Mouse (Mus musculus) limb, embryonic 10.5 days (tissue): ENCODE measurements at regions not wholly inside any gene's neighbourhood (a gene's known extent, or its start where the extent isn't known, plus 50 kb on each side); places are given as distances from the start of the nearest gene placed in this dataset.

Experiments used
- DNase-seq: peaks from one replicate; pipeline ENCODE4 v3.0.0-alpha.2; 2017; ENCODE audit warnings: low spot score
- H3K27ac ChIP-seq: fragments of 300-500 bp; sonication (generic); 2 replicates; pipeline ENCODE4 v1.5.1; 2016; ENCODE audit warnings: mild to moderate bottlenecking
- H3K27me3 ChIP-seq: fragments of 300-500 bp; sonication (generic); 2 replicates; pipeline ENCODE4 v1.6.1; 2016; ENCODE audit warnings: low read depth, mild to moderate bottlenecking; ENCODE audit not compliant: poor library complexity, severe bottlenecking
- H3K36me3 ChIP-seq: fragments of 300-500 bp; sonication (generic); 2 replicates; pipeline ENCODE4 v1.6.1; 2016; ENCODE audit warnings: mild to moderate bottlenecking, moderate library complexity
- H3K4me1 ChIP-seq: fragments of 300-500 bp; sonication (generic); 2 replicates; pipeline ENCODE4 v1.6.1; 2016
- H3K4me3 ChIP-seq: fragments of 300-500 bp; sonication (generic); 2 replicates; pipeline ENCODE4 v1.5.1; 2016; ENCODE audit warnings: mild to moderate bottlenecking, moderate library complexity
- H3K9me3 ChIP-seq: fragments of 300-500 bp; sonication (generic); replicated peaks from 2 replicates; pipeline ENCODE4 v1.6.1; 2016; ENCODE audit warnings: mild to moderate bottlenecking
- WGBS: fragments of 180-500 bp; shearing (Covaris S2); methylation state at CpG from one replicate; pipeline ENCODE4 v1.1.7; 2016; 5-methylcytosine and 5-hydroxymethylcytosine counted together

DNA sequence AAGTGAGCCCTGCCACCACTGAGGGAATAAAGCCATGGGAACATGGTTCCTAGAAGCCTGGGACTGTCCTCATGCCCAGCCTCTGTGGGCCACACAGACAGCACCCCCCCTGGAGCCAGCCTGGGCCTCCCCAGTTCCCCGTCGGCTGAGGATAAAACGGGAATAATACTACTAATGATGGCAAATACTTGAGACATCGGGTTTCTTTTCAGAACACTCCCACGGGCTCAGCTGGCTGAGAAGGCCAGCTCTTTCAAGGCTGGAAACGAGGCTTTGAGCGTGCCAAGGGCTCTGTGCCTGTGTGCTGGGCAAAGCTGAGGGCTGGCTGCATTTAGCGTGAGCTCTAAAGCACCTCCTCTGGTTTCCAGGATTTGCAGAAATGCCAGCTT, 183.7 kb downstream of the Bmp7 start:
- Histone ChIP-seq H3K4me1 (peaks cover 79% of the 10 kb centered on the region), H3K36me3 (no peaks in the 10 kb centered on the region), H3K27ac (peak overlapping the region; percentile 53), H3K4me3 (no peak overlapping the region), H3K9me3 (no peaks in the 10 kb centered on the region), H3K27me3 (peaks cover 57% of the 10 kb centered on the region)
- DNase-seq: no peak
- WGBS: 22% methylated on average over 8 of the region's 8 CpGs

DNA sequence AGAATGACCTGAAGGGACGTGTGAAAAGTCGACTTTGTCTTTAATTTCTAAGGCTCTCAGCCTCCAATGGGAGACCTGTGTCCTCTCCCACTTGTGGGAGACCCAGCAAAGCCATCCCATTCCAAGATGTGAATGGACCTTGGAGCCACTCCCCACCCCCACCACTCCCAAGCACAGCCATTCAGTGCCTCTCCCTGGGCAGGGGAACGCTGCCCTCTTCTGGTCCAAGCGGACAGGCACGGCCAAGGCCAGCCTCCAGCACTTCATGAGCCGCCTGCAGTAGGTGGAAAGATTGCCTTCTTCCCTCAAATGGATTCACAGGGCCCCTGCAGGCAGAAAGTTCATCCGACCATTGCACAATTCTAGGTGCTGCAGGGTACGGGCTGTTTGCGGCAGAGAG, 181.6 kb downstream of the Bmp7 start:
- H3K9me3 ChIP-seq: no peaks in the 10 kb centered on the region
- peaks cover 66% of the 10 kb centered on the region for H3K27me3 ChIP-seq
- no peak overlapping the region for H3K4me3 ChIP-seq
- 0 out of 2 replicates have a peak overlapping the region, but pooled peaks have one; percentile 1 for H3K27ac ChIP-seq
- 7% methylated on average over 9 of the region's 9 CpGs for WGBS
- DNase-seq: peak; percentile 88
- no peaks in the 10 kb centered on the region for H3K36me3 ChIP-seq
- H3K4me1 ChIP-seq: peaks cover 60% of the 10 kb centered on the region

DNA sequence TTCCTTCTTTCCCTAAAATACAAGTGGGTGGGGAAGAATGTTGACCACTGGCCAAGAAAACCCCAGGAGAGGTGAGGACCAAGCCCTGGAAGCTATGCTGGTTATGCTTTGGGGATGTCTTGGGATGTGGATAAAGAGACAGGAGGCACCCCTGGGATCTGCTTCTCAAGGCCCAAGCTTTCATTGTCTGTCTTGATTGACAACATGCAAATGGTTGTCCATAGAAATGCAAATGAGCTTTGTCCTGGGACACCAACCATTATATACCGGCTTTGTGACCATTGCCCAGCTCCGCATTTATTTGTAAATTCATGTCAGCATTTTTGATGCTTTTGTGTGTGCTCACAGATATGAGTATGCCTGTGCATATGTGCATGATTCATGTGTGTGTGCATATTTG, 174.9 kb downstream of the Bmp7 start:
- Histone ChIP-seq H3K9me3 (no peaks in the 10 kb centered on the region), H3K36me3 (no peaks in the 10 kb centered on the region), H3K4me1 (peaks cover 15% of the 10 kb centered on the region), H3K27ac (no peak overlapping the region), H3K4me3 (no peak overlapping the region), H3K27me3 (peaks cover 56% of the 10 kb centered on the region)
- DNase-seq: no peak
- 85% methylated on average over 2 of the region's 2 CpGs for WGBS

DNA sequence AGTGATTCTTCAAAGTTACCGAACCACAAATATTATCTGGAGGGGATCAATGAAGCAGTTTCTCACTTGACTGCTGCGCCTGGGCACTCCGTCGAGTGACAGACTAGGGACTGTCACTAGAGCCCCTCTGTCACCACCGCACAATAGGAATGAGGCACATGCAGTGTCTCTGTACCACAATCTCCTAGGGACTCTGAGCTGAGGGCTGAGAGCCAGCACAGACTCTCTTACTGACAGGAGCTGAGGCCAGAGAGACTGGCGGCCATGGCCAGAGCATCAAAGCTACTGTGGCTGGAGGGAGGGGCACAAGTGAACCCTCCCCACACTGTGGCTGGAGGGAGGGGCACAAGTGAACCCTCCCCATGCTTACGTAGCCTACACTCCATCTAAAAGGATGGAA, 173.7 kb downstream of the Bmp7 start:
- Histone ChIP-seq H3K4me1 (peaks cover 4% of the 10 kb centered on the region), H3K4me3 (no peak overlapping the region), H3K27me3 (peaks cover 53% of the 10 kb centered on the region), H3K9me3 (no peaks in the 10 kb centered on the region), H3K36me3 (no peaks in the 10 kb centered on the region), H3K27ac (no peak overlapping the region)
- DNase-seq: no peak
- 62% methylated on average over 7 of the region's 7 CpGs for WGBS

DNA sequence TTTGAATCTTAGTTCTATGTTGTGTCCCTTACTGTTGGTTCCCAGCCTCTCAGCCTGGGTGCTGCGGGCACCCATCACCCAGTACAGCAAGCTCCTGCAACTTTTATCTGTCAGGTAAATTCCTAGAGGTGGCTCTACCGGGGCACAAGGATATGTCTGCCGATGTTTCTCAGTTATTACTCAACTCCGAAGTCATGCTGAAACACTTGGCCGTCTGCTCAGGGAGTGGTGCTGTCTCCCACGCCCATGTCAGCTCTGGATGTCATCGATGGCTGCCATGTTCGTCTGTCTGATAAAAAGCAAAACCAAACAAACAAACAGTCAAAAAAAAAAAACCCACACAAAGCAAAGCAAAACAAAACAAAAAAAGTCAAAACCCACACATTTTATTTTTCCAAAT, 171.4 kb downstream of the Bmp7 start:
- Histone ChIP-seq H3K27me3 (peaks cover 39% of the 10 kb centered on the region; the same call in 1 of the 2 replicates), H3K4me1 (0 out of 2 replicates have a peak, but pooled peaks cover 3% of the 10 kb centered on the region), H3K9me3 (no peaks in the 10 kb centered on the region), H3K36me3 (no peaks in the 10 kb centered on the region), H3K4me3 (no peak overlapping the region), H3K27ac (no peak overlapping the region)
- no peak for DNase-seq
- WGBS: 91% methylated on average over 8 of the region's 8 CpGs

DNA sequence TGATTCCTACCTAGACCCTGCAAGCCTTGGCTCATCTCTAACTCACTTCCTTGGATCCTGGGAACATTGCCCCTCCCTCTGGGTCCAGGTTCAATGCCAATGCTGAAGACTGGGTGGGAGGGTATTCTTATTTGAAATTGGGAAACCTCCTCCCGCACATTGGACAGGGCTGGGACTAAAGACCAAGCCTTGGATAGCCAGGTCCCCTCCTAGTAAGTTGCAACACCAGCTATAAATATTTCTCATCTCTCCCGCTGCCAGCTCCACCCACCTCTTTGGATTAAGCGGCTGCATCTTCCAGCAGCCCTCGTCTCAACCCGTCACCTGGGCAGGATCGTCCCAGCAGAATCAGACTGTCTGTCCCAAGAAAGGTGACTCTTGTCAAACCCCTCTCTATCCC, 170.1 kb downstream of the Bmp7 start:
- Histone ChIP-seq H3K27me3 (peaks cover 44% of the 10 kb centered on the region; the same call in 1 of the 2 replicates), H3K36me3 (no peaks in the 10 kb centered on the region), H3K4me3 (no peak overlapping the region), H3K4me1 (0 out of 2 replicates have a peak, but pooled peaks cover 3% of the 10 kb centered on the region), H3K27ac (no peak overlapping the region), H3K9me3 (no peaks in the 10 kb centered on the region)
- 82% methylated on average over 6 of the region's 6 CpGs for WGBS
- DNase-seq: no peak

DNA sequence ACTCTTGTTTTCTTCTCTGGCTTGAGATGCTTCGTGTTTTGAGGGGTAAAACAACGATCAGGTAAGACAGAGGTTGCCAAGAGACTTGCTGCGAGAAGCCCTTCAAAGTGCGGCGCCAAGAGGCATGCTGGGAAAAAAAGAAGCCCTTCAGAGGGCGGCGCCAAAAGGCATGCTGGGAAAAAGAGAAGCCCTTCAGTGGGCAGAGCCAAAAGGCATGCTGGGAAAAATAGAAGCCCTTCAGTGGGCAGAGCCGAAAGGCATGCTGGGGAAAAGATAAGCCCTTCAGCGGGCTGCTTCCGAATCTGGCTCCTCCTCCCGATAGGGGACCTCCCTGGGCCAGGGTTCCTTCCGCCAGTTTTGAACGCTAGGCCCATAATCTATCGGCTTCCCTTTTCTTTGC, 169.5 kb downstream of the Bmp7 start:
- Histone ChIP-seq H3K4me1 (0 out of 2 replicates have a peak, but pooled peaks cover 3% of the 10 kb centered on the region), H3K4me3 (no peak overlapping the region), H3K9me3 (no peaks in the 10 kb centered on the region), H3K27me3 (peaks cover 46% of the 10 kb centered on the region; the same call in 1 of the 2 replicates), H3K27ac (no peak overlapping the region), H3K36me3 (no peaks in the 10 kb centered on the region)
- DNase-seq: no peak
- 85% methylated on average over 14 of the region's 14 CpGs for WGBS

DNA sequence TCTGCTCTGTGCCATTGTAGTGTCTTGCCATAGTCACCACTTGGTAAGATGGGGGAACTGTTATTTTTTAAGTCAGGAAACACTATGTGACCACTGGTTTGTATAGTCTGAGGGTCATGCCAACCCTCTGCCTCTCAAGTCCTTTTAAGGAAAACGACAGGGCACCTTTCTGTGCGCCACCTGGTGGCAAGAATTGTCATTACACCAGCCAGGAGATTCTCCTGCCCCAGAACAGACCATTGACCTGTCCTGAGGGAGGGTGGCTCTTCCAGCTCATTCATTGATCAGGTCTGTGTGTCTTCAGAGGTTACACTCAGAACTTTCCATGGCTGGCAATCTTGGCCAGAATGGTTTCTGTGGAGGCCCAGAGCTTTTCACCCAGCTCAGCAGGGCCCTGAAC, 166.9 kb downstream of the Bmp7 start:
- Histone ChIP-seq H3K36me3 (no peaks in the 10 kb centered on the region), H3K4me1 (peaks cover 3% of the 10 kb centered on the region), H3K9me3 (no peaks in the 10 kb centered on the region), H3K4me3 (no peak overlapping the region), H3K27ac (no peak overlapping the region), H3K27me3 (peaks cover 43% of the 10 kb centered on the region; the same call in 1 of the 2 replicates)
- peak; percentile 90 for DNase-seq
- 0% methylated on average over 2 of the region's 2 CpGs for WGBS

DNA sequence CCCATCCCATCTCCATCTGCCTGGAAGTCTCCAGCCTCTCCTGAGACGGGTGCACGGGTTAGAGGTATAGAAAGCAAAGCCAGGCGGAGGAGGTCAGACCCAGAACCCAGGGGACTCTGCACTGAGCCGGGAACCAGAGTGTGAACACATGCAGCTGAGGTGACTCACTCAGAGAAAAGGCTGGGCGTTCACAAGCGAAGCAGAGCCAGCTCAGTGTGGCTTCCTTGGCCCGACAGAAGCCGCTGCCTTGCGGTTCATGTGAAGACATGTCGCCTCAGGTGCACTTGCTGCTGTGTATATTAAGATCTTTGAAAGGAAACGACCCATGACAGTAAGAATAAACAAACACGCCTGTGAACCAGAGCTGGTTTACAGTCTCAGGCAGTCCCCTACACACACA, 163.6 kb downstream of the Bmp7 start:
- Histone ChIP-seq H3K4me3 (no peak overlapping the region), H3K36me3 (no peaks in the 10 kb centered on the region), H3K27me3 (peaks cover 51% of the 10 kb centered on the region), H3K4me1 (peaks cover 20% of the 10 kb centered on the region), H3K9me3 (no peaks in the 10 kb centered on the region), H3K27ac (no peak overlapping the region)
- 78% methylated on average over 12 of the region's 12 CpGs for WGBS
- no peak for DNase-seq

DNA sequence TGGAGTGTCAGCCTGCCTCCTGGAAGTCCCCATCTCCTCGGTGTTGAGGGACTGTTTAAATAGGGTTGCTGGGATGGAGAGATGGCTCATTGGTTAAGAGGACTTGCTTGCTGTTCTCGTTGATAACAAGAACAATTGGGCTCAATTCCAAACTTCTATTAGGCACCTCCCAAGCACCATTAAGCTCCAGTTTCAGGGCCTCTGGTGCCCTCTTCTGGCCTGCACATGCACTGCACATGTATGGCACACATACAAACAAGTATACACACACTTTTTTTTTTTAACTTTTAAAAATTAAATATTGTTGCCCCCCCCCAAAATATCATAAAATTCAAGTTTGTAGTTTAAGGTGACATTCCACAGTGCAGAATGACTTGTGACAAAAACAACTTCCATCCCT, 162.3 kb downstream of the Bmp7 start:
- H3K4me1 ChIP-seq: peaks cover 22% of the 10 kb centered on the region

DNA sequence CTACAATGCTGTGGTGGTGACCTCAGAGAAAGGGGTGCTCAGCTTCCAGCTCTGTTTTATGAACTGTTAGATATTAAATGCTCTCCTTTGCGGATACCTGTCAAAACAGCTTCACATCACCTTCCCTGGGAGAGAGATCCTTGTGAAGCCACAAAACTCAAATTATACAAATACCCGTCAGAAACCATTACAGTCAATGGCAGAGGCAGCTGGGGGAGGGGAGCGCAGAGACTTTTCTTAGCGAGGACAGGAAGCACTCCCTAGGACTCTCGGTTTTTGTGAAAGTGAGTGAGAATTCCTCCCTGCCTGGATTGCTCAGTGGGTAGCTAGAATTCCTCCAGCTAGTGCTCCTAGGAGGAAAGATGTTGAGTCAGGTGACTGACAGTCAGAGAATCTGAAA, 161.0 kb downstream of the Bmp7 start:
- 22% methylated on average over 5 of the region's 5 CpGs for WGBS
- H3K27ac ChIP-seq: no peak overlapping the region
- H3K4me1 ChIP-seq: peaks cover 23% of the 10 kb centered on the region
- peaks cover 3% of the 10 kb centered on the region; the same call in 1 of the 2 replicates for H3K9me3 ChIP-seq
- no peaks in the 10 kb centered on the region for H3K36me3 ChIP-seq
- H3K27me3 ChIP-seq: peaks cover 43% of the 10 kb centered on the region
- no peak overlapping the region for H3K4me3 ChIP-seq
- DNase-seq: no peak

More for the DNA sequence above, 162.3 kb downstream of the Bmp7 start:
- Histone ChIP-seq H3K36me3 (no peaks in the 10 kb centered on the region), H3K27me3 (peaks cover 47% of the 10 kb centered on the region), H3K4me3 (no peak overlapping the region), H3K27ac (no peak overlapping the region), H3K9me3 (no peaks in the 10 kb centered on the region)
- no peak for DNase-seq
- WGBS: 86% methylated on average over 2 of the region's 2 CpGs

DNA sequence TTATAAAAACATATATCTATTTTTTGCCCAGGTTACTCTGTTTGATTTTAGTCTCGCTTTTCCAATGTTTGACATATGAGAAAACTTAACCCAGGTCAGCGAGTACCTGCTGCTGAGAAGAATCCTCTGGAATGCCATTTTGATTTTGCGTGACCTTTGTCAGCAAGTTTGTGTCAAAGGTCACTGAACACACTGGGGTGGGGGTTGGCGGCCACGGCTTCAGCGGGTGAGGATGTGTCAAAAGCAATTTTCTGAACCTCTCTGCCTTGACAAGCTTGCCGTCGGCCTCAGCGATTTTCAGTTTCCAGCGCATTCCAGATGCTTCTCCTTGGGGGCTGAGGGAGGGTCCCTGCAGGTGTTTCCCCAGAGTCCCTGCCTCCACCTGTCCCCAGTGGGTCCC, 157.4 kb downstream of the Bmp7 start:
- H3K4me3 ChIP-seq: no peak overlapping the region
- H3K27me3 ChIP-seq: peaks cover 46% of the 10 kb centered on the region
- no peak overlapping the region for H3K27ac ChIP-seq
- peaks cover 3% of the 10 kb centered on the region; the same call in 1 of the 2 replicates for H3K9me3 ChIP-seq
- H3K36me3 ChIP-seq: no peaks in the 10 kb centered on the region
- peaks cover 41% of the 10 kb centered on the region for H3K4me1 ChIP-seq
- WGBS: 75% methylated on average over 10 of the region's 10 CpGs
- DNase-seq: no peak

DNA sequence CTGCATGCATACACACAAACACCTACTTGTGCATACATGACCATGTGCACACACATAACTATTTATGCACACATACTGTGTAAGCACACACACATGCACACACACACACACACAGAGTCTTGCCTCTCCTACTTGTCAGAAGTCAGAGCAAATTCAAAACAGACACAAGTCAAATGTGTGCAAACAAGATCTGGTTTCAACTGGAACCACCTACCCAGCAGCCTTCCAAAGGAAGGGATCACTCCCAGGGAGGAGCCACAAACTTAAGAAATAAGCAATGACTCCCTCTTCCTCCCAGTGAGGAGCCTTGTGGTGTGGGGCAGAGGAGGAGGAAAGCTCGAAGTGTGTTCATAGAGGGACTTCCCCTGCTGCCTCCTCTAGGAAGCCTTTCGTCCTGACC, 153.8 kb downstream of the Bmp7 start:
- H3K36me3 ChIP-seq: no peaks in the 10 kb centered on the region
- H3K27ac ChIP-seq: peak overlapping the region; percentile 34; the same call in 1 of the 2 replicates
- H3K4me1 ChIP-seq: peaks cover 37% of the 10 kb centered on the region
- 51% methylated on average over 2 of the region's 2 CpGs for WGBS
- H3K27me3 ChIP-seq: peaks cover 63% of the 10 kb centered on the region
- no peak overlapping the region for H3K4me3 ChIP-seq
- peaks cover 3% of the 10 kb centered on the region; the same call in 1 of the 2 replicates for H3K9me3 ChIP-seq
- no peak for DNase-seq
